Mouse (Mus musculus) embryonic facial prominence, embryonic 14.5 days (tissue): ENCODE measurements at regions not wholly inside any gene's neighbourhood (a gene's known extent, or its start where the extent isn't known, plus 50 kb on each side); places are given as distances from the start of the nearest gene placed in this dataset.

Experiments used
- ATAC-seq: fragments of 200-750 bp; cut with Nextera tagmentation; 2 replicates; pipeline ENCODE4 v1.8.0; 2017; ENCODE audit warnings: low read depth, moderate number of reproducible peaks, moderate TSS enrichment
- DNase-seq: peaks from one replicate; pipeline ENCODE4 v3.0.0-alpha.2; 2015; ENCODE audit warnings: low spot score
- H3K27ac ChIP-seq: fragments of 300-500 bp; sonication (generic); replicated peaks from 2 replicates; pipeline ENCODE4 v1.5.1; 2014; ENCODE audit warnings: low read depth, mild to moderate bottlenecking, low read length, moderate library complexity
- H3K27me3 ChIP-seq: fragments of 300-500 bp; sonication (generic); replicated peaks from 2 replicates; pipeline ENCODE4 v1.6.1; 2014; ENCODE audit warnings: low read length; ENCODE audit not compliant: control insufficient read depth, insufficient read depth
- H3K36me3 ChIP-seq: fragments of 300-500 bp; sonication (generic); 2 replicates; pipeline ENCODE4 v1.6.1; 2014; ENCODE audit warnings: low read length, mixed read lengths; ENCODE audit not compliant: control insufficient read depth, insufficient read depth
- H3K4me1 ChIP-seq: fragments of 300-500 bp; sonication (generic); 2 replicates; pipeline ENCODE4 v1.6.1; 2014; ENCODE audit warnings: antibody characterized with exemption, low read length; ENCODE audit not compliant: control insufficient read depth, insufficient read depth
- H3K4me2 ChIP-seq: fragments of 300-500 bp; sonication (generic); 2 replicates; pipeline ENCODE4 v1.6.1; 2014; ENCODE audit warnings: low read depth, mild to moderate bottlenecking, low read length, moderate library complexity, mixed read lengths
- H3K4me3 ChIP-seq: fragments of 300-500 bp; sonication (generic); 2 replicates; pipeline ENCODE4 v1.5.1; 2014; ENCODE audit warnings: low read depth, mild to moderate bottlenecking, low read length
- H3K9ac ChIP-seq: fragments of 300-500 bp; sonication (generic); 2 replicates; pipeline ENCODE4 v1.6.1; 2014; ENCODE audit warnings: low read depth, mild to moderate bottlenecking, low read length, moderate library complexity, mixed read lengths
- H3K9me3 ChIP-seq: fragments of 300-500 bp; sonication (generic); 2 replicates; pipeline ENCODE4 v1.6.1; 2016; ENCODE audit warnings: low read length; ENCODE audit not compliant: control insufficient read depth
- WGBS: fragments of 180-500 bp; shearing (Covaris S2); extraction: QIAGEN DNeasy Blood & Tissue Kit; methylation state at CpG from one replicate; pipeline ENCODE4 v1.1.7; 2014; 5-methylcytosine and 5-hydroxymethylcytosine counted together

GRCm38 (mm10) chr14:79929451-79929850, 54.4 kb upstream of the Olfm4 start:
- WGBS: 75% methylated on average over 3 of the region's 3 CpGs
- no peak for DNase-seq
- Histone ChIP-seq H3K27me3 (no peaks in the 10 kb centered on the region), H3K9ac (no peak overlapping the region), H3K36me3 (no peaks in the 10 kb centered on the region), H3K27ac (no peak overlapping the region), H3K4me1 (no peaks in the 10 kb centered on the region), H3K4me3 (no peak overlapping the region), H3K9me3 (no peaks in the 10 kb centered on the region), H3K4me2 (no peak overlapping the region)
- ATAC-seq: no peak

- no peak for DNase-seq
- Histone ChIP-seq H3K4me1 (no peaks in the 10 kb centered on the region), H3K36me3 (no peaks in the 10 kb centered on the region), H3K4me2 (no peak overlapping the region), H3K9me3 (no peaks in the 10 kb centered on the region), H3K27me3 (no peaks in the 10 kb centered on the region), H3K27ac (no peak overlapping the region), H3K9ac (no peak overlapping the region), H3K4me3 (no peak overlapping the region)
- no peak for ATAC-seq
- 79% methylated on average over 1 of the region's 1 CpGs for WGBS
Measured at GRCm38 (mm10) chr14:79927161-79927560, 56.7 kb upstream of the Olfm4 start.

- Histone ChIP-seq H3K4me1 (no peaks in the 10 kb centered on the region), H3K9me3 (no peaks in the 10 kb centered on the region), H3K4me3 (no peak overlapping the region), H3K27ac (no peak overlapping the region), H3K4me2 (no peak overlapping the region), H3K27me3 (no peaks in the 10 kb centered on the region), H3K36me3 (no peaks in the 10 kb centered on the region), H3K9ac (no peak overlapping the region)
- DNase-seq (no peak), ATAC-seq (no peak)
- WGBS: 72% methylated on average over 9 of the region's 9 CpGs
Measured at GRCm38 (mm10) chr14:79916960-79917848, 66.7 kb upstream of the Olfm4 start.

GRCm38 (mm10) chr14:79914966-79915365, 68.9 kb upstream of the Olfm4 start:
- no peaks in the 10 kb centered on the region for H3K36me3 ChIP-seq
- no peaks in the 10 kb centered on the region for H3K4me1 ChIP-seq
- DNase-seq (no peak), ATAC-seq (no peak)
- no peak overlapping the region for H3K27ac ChIP-seq
- no peaks in the 10 kb centered on the region for H3K27me3 ChIP-seq
- no peak overlapping the region for H3K4me2 ChIP-seq
- H3K4me3 ChIP-seq: no peak overlapping the region
- WGBS: 72% methylated on average over 4 of the region's 4 CpGs
- no peaks in the 10 kb centered on the region for H3K9me3 ChIP-seq
- no peak overlapping the region for H3K9ac ChIP-seq

GRCm38 (mm10) chr14:79913315-79913714, 70.6 kb upstream of the Olfm4 start:
- ATAC-seq (no peak), DNase-seq (no peak)
- H3K27me3 ChIP-seq: no peaks in the 10 kb centered on the region
- H3K36me3 ChIP-seq: no peaks in the 10 kb centered on the region
- no peak overlapping the region for H3K9ac ChIP-seq
- H3K9me3 ChIP-seq: no peaks in the 10 kb centered on the region
- H3K27ac ChIP-seq: no peak overlapping the region
- H3K4me1 ChIP-seq: no peaks in the 10 kb centered on the region
- H3K4me3 ChIP-seq: no peak overlapping the region
- no peak overlapping the region for H3K4me2 ChIP-seq

- no peak overlapping the region for H3K4me3 ChIP-seq
- no peak for ATAC-seq
- H3K4me2 ChIP-seq: no peak overlapping the region
- H3K4me1 ChIP-seq: no peaks in the 10 kb centered on the region
- H3K27me3 ChIP-seq: no peaks in the 10 kb centered on the region
- H3K9me3 ChIP-seq: no peaks in the 10 kb centered on the region
- 43% methylated on average over 4 of the region's 4 CpGs for WGBS
- H3K36me3 ChIP-seq: no peaks in the 10 kb centered on the region
- H3K9ac ChIP-seq: no peak overlapping the region
- H3K27ac ChIP-seq: no peak overlapping the region
- peak; percentile 42 for DNase-seq
Measured at GRCm38 (mm10) chr14:79912610-79913009, 71.3 kb upstream of the Olfm4 start.

- H3K9ac ChIP-seq: no peak overlapping the region
- DNase-seq (no peak), ATAC-seq (no peak)
- H3K4me2 ChIP-seq: no peak overlapping the region
- no peak overlapping the region for H3K4me3 ChIP-seq
- 48% methylated on average over 4 of the region's 4 CpGs for WGBS
- no peaks in the 10 kb centered on the region for H3K4me1 ChIP-seq
- no peaks in the 10 kb centered on the region for H3K27me3 ChIP-seq
- H3K9me3 ChIP-seq: no peaks in the 10 kb centered on the region
- H3K27ac ChIP-seq: no peak overlapping the region
- no peaks in the 10 kb centered on the region for H3K36me3 ChIP-seq
Measured at GRCm38 (mm10) chr14:79907761-79908160, 76.1 kb upstream of the Olfm4 start.

GRCm38 (mm10) chr14:79905574-79905973, 78.3 kb upstream of the Olfm4 start:
- H3K9ac ChIP-seq: no peak overlapping the region
- no peak for ATAC-seq
- H3K9me3 ChIP-seq: no peaks in the 10 kb centered on the region
- DNase-seq: no peak
- no peaks in the 10 kb centered on the region for H3K27me3 ChIP-seq
- H3K4me3 ChIP-seq: no peak overlapping the region
- WGBS: 70% methylated on average over 2 of the region's 2 CpGs
- H3K27ac ChIP-seq: no peak overlapping the region
- H3K4me2 ChIP-seq: no peak overlapping the region
- H3K36me3 ChIP-seq: no peaks in the 10 kb centered on the region
- no peaks in the 10 kb centered on the region for H3K4me1 ChIP-seq

- no peak for ATAC-seq
- DNase-seq: no peak
- H3K4me2 ChIP-seq: no peak overlapping the region
- H3K36me3 ChIP-seq: no peaks in the 10 kb centered on the region
- no peaks in the 10 kb centered on the region for H3K27me3 ChIP-seq
- H3K27ac ChIP-seq: no peak overlapping the region
- peaks cover 9% of the 10 kb centered on the region; the same call in 1 of the 2 replicates for H3K4me1 ChIP-seq
- no peak overlapping the region for H3K9ac ChIP-seq
- H3K9me3 ChIP-seq: no peaks in the 10 kb centered on the region
- no peak overlapping the region for H3K4me3 ChIP-seq
- WGBS: 46% methylated on average over 1 of the region's 1 CpGs
Measured at GRCm38 (mm10) chr14:79902355-79902754, 81.5 kb upstream of the Olfm4 start.
